Mouse (Mus musculus): ENCODE data around the gene Serpinb1c. TPM values are rescaled to one million over a fixed set of nuclear protein-coding genes. Genes with fewer than 3 reads are reported as not detected.
"Not testable (repeated sequence)": the region's sequence is repeated elsewhere in the genome, so short reads cannot be mapped to it uniquely, and the experiment has no call there.

Gene Serpinb1c
- polyA plus RNA-seq, 1 experiment = not detected

- Histone ChIP-seq H3K27me3 (ENCODE audit: control insufficient read depth, insufficient read depth, low read length) (no peaks in the 10 kb centered on the region), H3K36me3 (ENCODE audit: control insufficient read depth, insufficient read depth, low read length) (no peaks in the 10 kb centered on the region), H3K4me3 (ENCODE audit: low read depth, low read length) (no peak overlapping the region), H3K27ac (ENCODE audit: insufficient read depth, low read depth, low read length) (no peak overlapping the region), H3K4me1 (ENCODE audit: control insufficient read depth, insufficient read depth, insufficient read length, low read length) (no peaks in the 10 kb centered on the region)
- TF ChIP-seq CTCF (IDR thresholded peaks at IDR 0.05; ENCODE audit: extremely low read depth, insufficient read length, insufficient replicate concordance, low read depth, low read length) = no peak
- TF ChIP-seq POLR2A (IDR thresholded peaks at IDR 0.05; ENCODE audit: low read depth, low read length) = no peak
- 23% methylated on average over 7 of the region's 7 CpGs for WGBS
Measured at GRCm38 (mm10) chr13:32924578-32925360, 26.8 kb upstream of the Serpinb1c start.

GRCm38 (mm10) chr13:32922622-32923021 is 24.6 kb upstream of the Serpinb1c start:
- no peak for TF ChIP-seq CTCF (IDR thresholded peaks at IDR 0.05; ENCODE audit: extremely low read depth, insufficient read length, insufficient replicate concordance, low read depth, low read length)
- no peak for TF ChIP-seq POLR2A (IDR thresholded peaks at IDR 0.05; ENCODE audit: low read depth, low read length)
- Histone ChIP-seq H3K27ac (ENCODE audit: insufficient read depth, low read depth, low read length) (no peak overlapping the region), H3K27me3 (ENCODE audit: control insufficient read depth, insufficient read depth, low read length) (no peaks in the 10 kb centered on the region), H3K4me3 (ENCODE audit: low read depth, low read length) (no peak overlapping the region), H3K36me3 (ENCODE audit: control insufficient read depth, insufficient read depth, low read length) (no peaks in the 10 kb centered on the region), H3K4me1 (ENCODE audit: control insufficient read depth, insufficient read depth, insufficient read length, low read length) (no peaks in the 10 kb centered on the region)

GRCm38 (mm10) chr13:32912770-32913380 is 14.9 kb upstream of the Serpinb1c start:
- TF ChIP-seq CTCF (IDR thresholded peaks at IDR 0.05; ENCODE audit: extremely low read depth, insufficient read length, insufficient replicate concordance, low read depth, low read length) (no peak), POLR2A (IDR thresholded peaks at IDR 0.05; ENCODE audit: low read depth, low read length) (no peak)
- H3K27me3 ChIP-seq (ENCODE audit: control insufficient read depth, insufficient read depth, low read length) = no peaks in the 10 kb centered on the region
- H3K4me3 ChIP-seq (ENCODE audit: low read depth, low read length) = no peak overlapping the region
- no peaks in the 10 kb centered on the region for H3K36me3 ChIP-seq (ENCODE audit: control insufficient read depth, insufficient read depth, low read length)
- no peak overlapping the region for H3K27ac ChIP-seq (ENCODE audit: insufficient read depth, low read depth, low read length)
- H3K4me1 ChIP-seq (ENCODE audit: control insufficient read depth, insufficient read depth, insufficient read length, low read length) = no peaks in the 10 kb centered on the region

- no peak overlapping the region for H3K27ac ChIP-seq (ENCODE audit: insufficient read depth, low read depth, low read length)
- 30% methylated on average over 3 of the region's 3 CpGs for WGBS
- H3K27me3 ChIP-seq (ENCODE audit: control insufficient read depth, insufficient read depth, low read length) = no peaks in the 10 kb centered on the region
- no peaks in the 10 kb centered on the region for H3K4me1 ChIP-seq (ENCODE audit: control insufficient read depth, insufficient read depth, insufficient read length, low read length)
- no peak for TF ChIP-seq POLR2A (IDR thresholded peaks at IDR 0.05; ENCODE audit: low read depth, low read length)
- no peak for TF ChIP-seq CTCF (IDR thresholded peaks at IDR 0.05; ENCODE audit: extremely low read depth, insufficient read length, insufficient replicate concordance, low read depth, low read length)
- no peak overlapping the region for H3K4me3 ChIP-seq (ENCODE audit: low read depth, low read length)
- H3K36me3 ChIP-seq (ENCODE audit: control insufficient read depth, insufficient read depth, low read length) = no peaks in the 10 kb centered on the region
Measured at GRCm38 (mm10) chr13:32908182-32908581, 10.2 kb upstream of the Serpinb1c start.

GRCm38 (mm10) chr13:32903211-32903873 is 5.3 kb upstream of the Serpinb1c start:
- Histone ChIP-seq H3K4me1 (ENCODE audit: control insufficient read depth, insufficient read depth, insufficient read length, low read length) (no peaks in the 10 kb centered on the region), H3K27me3 (ENCODE audit: control insufficient read depth, insufficient read depth, low read length) (no peaks in the 10 kb centered on the region), H3K36me3 (ENCODE audit: control insufficient read depth, insufficient read depth, low read length) (no peaks in the 10 kb centered on the region), H3K27ac (ENCODE audit: insufficient read depth, low read depth, low read length) (no peak overlapping the region), H3K4me3 (ENCODE audit: low read depth, low read length) (no peak overlapping the region)
- 30% methylated on average over 8 of the region's 8 CpGs for WGBS
- TF ChIP-seq CTCF (IDR thresholded peaks at IDR 0.05; ENCODE audit: extremely low read depth, insufficient read length, insufficient replicate concordance, low read depth, low read length) (peak; percentile 94; the same call in 1 of the 2 replicates), POLR2A (IDR thresholded peaks at IDR 0.05; ENCODE audit: low read depth, low read length) (no peak)

GRCm38 (mm10) chr13:32902481-32903015 is 4.5 kb upstream of the Serpinb1c start:
- Histone ChIP-seq H3K36me3 (ENCODE audit: control insufficient read depth, insufficient read depth, low read length) (no peaks in the 10 kb centered on the region), H3K27ac (ENCODE audit: insufficient read depth, low read depth, low read length) (no peak overlapping the region), H3K4me3 (ENCODE audit: low read depth, low read length) (no peak overlapping the region), H3K4me1 (ENCODE audit: control insufficient read depth, insufficient read depth, insufficient read length, low read length) (no peaks in the 10 kb centered on the region), H3K27me3 (ENCODE audit: control insufficient read depth, insufficient read depth, low read length) (no peaks in the 10 kb centered on the region)
- 13% methylated on average over 4 of the region's 4 CpGs for WGBS
- no peak for TF ChIP-seq POLR2A (IDR thresholded peaks at IDR 0.05; ENCODE audit: low read depth, low read length)
- TF ChIP-seq CTCF (IDR thresholded peaks at IDR 0.05; ENCODE audit: extremely low read depth, insufficient read length, insufficient replicate concordance, low read depth, low read length) = peak; percentile 53; the same call in 1 of the 2 replicates

- Histone ChIP-seq H3K4me3 (ENCODE audit: low read depth, low read length) (no peak overlapping the region), H3K27ac (ENCODE audit: insufficient read depth, low read depth, low read length) (no peak overlapping the region), H3K4me1 (ENCODE audit: control insufficient read depth, insufficient read depth, insufficient read length, low read length) (no peaks in the 10 kb centered on the region), H3K27me3 (ENCODE audit: control insufficient read depth, insufficient read depth, low read length) (no peaks in the 10 kb centered on the region), H3K36me3 (ENCODE audit: control insufficient read depth, insufficient read depth, low read length) (no peaks in the 10 kb centered on the region)
- WGBS = 4% methylated on average over 2 of the region's 2 CpGs
- TF ChIP-seq POLR2A (IDR thresholded peaks at IDR 0.05; ENCODE audit: low read depth, low read length) (no peak), CTCF (IDR thresholded peaks at IDR 0.05; ENCODE audit: extremely low read depth, insufficient read length, insufficient replicate concordance, low read depth, low read length) (peak; percentile 62; the same call in 1 of the 2 replicates)
Measured at GRCm38 (mm10) chr13:32900639-32901038, 2.6 kb upstream of the Serpinb1c start.

- H3K4me1 ChIP-seq (ENCODE audit: control insufficient read depth, insufficient read depth, insufficient read length, low read length); H3K27me3 ChIP-seq (ENCODE audit: control insufficient read depth, insufficient read depth, low read length); H3K36me3 ChIP-seq (ENCODE audit: control insufficient read depth, insufficient read depth, low read length); H3K27ac ChIP-seq (ENCODE audit: insufficient read depth, low read depth, low read length); H3K4me3 ChIP-seq (ENCODE audit: low read depth, low read length): not testable (repeated sequence)
- WGBS = 90% methylated on average over 2 of the region's 2 CpGs
Measured at GRCm38 (mm10) chr13:32899114-32899513, 1.1 kb upstream of the Serpinb1c start.

Data from small intestine, adult 2 months (tissue).